Mouse (Mus musculus): Measurements from ENCODE around the gene Med8. TPM values are rescaled to one million over a fixed set of nuclear protein-coding genes. Genes with fewer than 3 reads are reported as not detected.
A peak's percentile ranks its signal among the peaks of the same experiment; 100 is the strongest.

Med8 gene
- polyA plus RNA-seq, 1 experiment from 2014 or later, result 108 TPM

GRCm38 (mm10) chr4:118445088-118445487 is 36.0 kb downstream of the Med8 start:
- Histone ChIP-seq H3K4me2 (replicated peaks) (no peak overlapping the region), H3K4me1 (peaks cover 15% of the 10 kb centered on the region), H3K27ac (no peak overlapping the region), H3K9me3 (no peaks in the 10 kb centered on the region), H3K36me3 (no peaks in the 10 kb centered on the region), H3K4me3 (no peak overlapping the region), H3K27me3 (peaks cover 5% of the 10 kb centered on the region; the same call in 1 of the 2 replicates), H3K9ac (no peak overlapping the region)
- ATAC-seq (ENCODE audit: low FRiP score, low read depth), result no peak
- 86% methylated on average over 10 of the region's 10 CpGs for WGBS

GRCm38 (mm10) chr4:118445781-118446414 is 36.8 kb downstream of the Med8 start:
- H3K27me3 ChIP-seq, result peaks cover 5% of the 10 kb centered on the region; the same call in 1 of the 2 replicates
- peak; percentile 73; the same call in 1 of the 2 replicates for ATAC-seq (ENCODE audit: low FRiP score, low read depth)
- H3K36me3 ChIP-seq, result no peaks in the 10 kb centered on the region
- WGBS, result 24% methylated on average over 18 of the region's 18 CpGs
- no peaks in the 10 kb centered on the region for H3K9me3 ChIP-seq
- H3K27ac ChIP-seq, result no peak overlapping the region
- H3K4me3 ChIP-seq, result peak overlapping the region; percentile 43
- H3K9ac ChIP-seq, result peak overlapping the region; percentile 64
- peak overlapping the region; percentile 81 for H3K4me2 ChIP-seq (replicated peaks)
- peaks cover 15% of the 10 kb centered on the region for H3K4me1 ChIP-seq

- Histone ChIP-seq H3K9ac (peak overlapping the region; percentile 64), H3K4me3 (peak overlapping the region; percentile 43), H3K36me3 (no peaks in the 10 kb centered on the region), H3K4me2 (replicated peaks) (peak overlapping the region; percentile 81), H3K4me1 (peaks cover 15% of the 10 kb centered on the region), H3K9me3 (no peaks in the 10 kb centered on the region), H3K27ac (no peak overlapping the region), H3K27me3 (peaks cover 5% of the 10 kb centered on the region; the same call in 1 of the 2 replicates)
- no peak for ATAC-seq (ENCODE audit: low FRiP score, low read depth)
- 30% methylated on average over 24 of the region's 24 CpGs for WGBS
Observed at GRCm38 (mm10) chr4:118446415-118447153, 37.4 kb downstream of the Med8 start.

- WGBS, result 67% methylated on average over 9 of the region's 9 CpGs
- H3K4me2 ChIP-seq (replicated peaks), result no peak within 1 kb of the TSS
- no peak within 1 kb of the TSS for H3K27ac ChIP-seq
- no peaks in the 10 kb centered on the region for H3K9me3 ChIP-seq
- no peaks in the 10 kb centered on the region for H3K36me3 ChIP-seq
- no peaks in the 10 kb centered on the region for H3K4me1 ChIP-seq
- H3K27me3 ChIP-seq, result no peaks in the 10 kb centered on the region
- no peak within 1 kb of the TSS for H3K4me3 ChIP-seq
- H3K9ac ChIP-seq, result no peak within 1 kb of the TSS
- ATAC-seq (ENCODE audit: low FRiP score, low read depth), result no peak
Observed at GRCm38 (mm10) chr4:118457345-118457975, 48.3 kb downstream of the Med8 start, which contains the start of gene Mpl. TSS of gene Mpl (minus strand) at chr4:118457513.

- Histone ChIP-seq H3K27ac (no peak overlapping the region), H3K4me3 (no peak overlapping the region), H3K27me3 (no peaks in the 10 kb centered on the region), H3K4me2 (replicated peaks) (no peak overlapping the region), H3K9ac (no peak overlapping the region), H3K4me1 (peaks cover 4% of the 10 kb centered on the region; the same call in 1 of the 2 replicates), H3K9me3 (no peaks in the 10 kb centered on the region), H3K36me3 (no peaks in the 10 kb centered on the region)
- 89% methylated on average over 3 of the region's 3 CpGs for WGBS
- no peak for ATAC-seq (ENCODE audit: low FRiP score, low read depth)
Observed at GRCm38 (mm10) chr4:118464956-118465355, 55.8 kb downstream of the Med8 start.

Other genes with a start within 250 kb of the Med8 start
- gene Kdm4a, start 229.3 kb upstream of the Med8 start, polyA plus RNA-seq (2015; fragmentation: Nextera tagmentation; extraction: Ambion mirVana), result 51.8 TPM in 2 replicates
- gene Ptprf, start 117.9 kb upstream of the Med8 start, polyA plus RNA-seq (2015; fragmentation: Nextera tagmentation; extraction: Ambion mirVana), result 51.1 and 58.1 TPM in 2 replicates
- gene Szt2, start 64 bp upstream of the Med8 start, polyA plus RNA-seq (2015; fragmentation: Nextera tagmentation; extraction: Ambion mirVana), result 8.8 and 10.6 TPM in 2 replicates
- gene Elovl1, start 18.8 kb downstream of the Med8 start, polyA plus RNA-seq (2015; fragmentation: Nextera tagmentation; extraction: Ambion mirVana), result 66.3 and 66.5 TPM in 2 replicates
- gene Cdc20, start 28.0 kb downstream of the Med8 start, polyA plus RNA-seq (2015; fragmentation: Nextera tagmentation; extraction: Ambion mirVana), result 221 and 238 TPM in 2 replicates
- gene Mpl, start 48.2 kb downstream of the Med8 start, polyA plus RNA-seq (2015; fragmentation: Nextera tagmentation; extraction: Ambion mirVana), result 0.33 and 0.46 TPM in 2 replicates
- gene Tie1, start 80.7 kb downstream of the Med8 start, polyA plus RNA-seq (2015; fragmentation: Nextera tagmentation; extraction: Ambion mirVana), result 21.5 and 22.8 TPM in 2 replicates
- gene 2610528J11Rik, start 117.7 kb downstream of the Med8 start, polyA plus RNA-seq (2015; fragmentation: Nextera tagmentation; extraction: Ambion mirVana), result 1.0 and 2.0 TPM in 2 replicates
- gene Tmem125, start 134.7 kb downstream of the Med8 start, polyA plus RNA-seq (2015; fragmentation: Nextera tagmentation; extraction: Ambion mirVana), result 1.8 and 2.0 TPM in 2 replicates
- gene Cfap57, start 211.4 kb downstream of the Med8 start, polyA plus RNA-seq (2015; fragmentation: Nextera tagmentation; extraction: Ambion mirVana), result 0.13 and 0.31 TPM in 2 replicates
- gene Ebna1bp2, start 211.5 kb downstream of the Med8 start, polyA plus RNA-seq (2015; fragmentation: Nextera tagmentation; extraction: Ambion mirVana), result 130 and 134 TPM in 2 replicates
- not detected in 2 replicates for gene Olfr62, start 249.6 kb downstream of the Med8 start, polyA plus RNA-seq (2015; fragmentation: Nextera tagmentation; extraction: Ambion mirVana)

Data from limb, embryonic 13.5 days (tissue).